Mouse (Mus musculus) thymus, adult 2 months (tissue): ENCODE measurements around the gene Prok1.

Experiments used
- CTCF ChIP-seq: fragments of 200-500 bp; IDR thresholded peaks from 2 replicates; pipeline ENCODE4 v1.5.1; 2012; ENCODE audit warnings: mild to moderate bottlenecking, control low read depth, low read length, moderate library complexity, borderline replicate concordance; ENCODE audit not compliant: control insufficient read depth, poor library complexity, insufficient read depth; ENCODE audit errors: extremely low read depth
- POLR2A ChIP-seq: fragments of 200-500 bp; IDR thresholded peaks from 2 replicates; pipeline ENCODE4 v1.6.1; 2012; ENCODE audit warnings: mild to moderate bottlenecking, low read length, control low read depth, moderate library complexity; ENCODE audit not compliant: control insufficient read depth, poor library complexity, insufficient read depth; ENCODE audit errors: extremely low read depth

- TF ChIP-seq CTCF = no peak
- no peak for TF ChIP-seq POLR2A
These were observed 23.0 kb downstream of the Prok1 start for GRCm38 (mm10) chr3:107216400-107217100.
